Mouse (Mus musculus): ENCODE results near the gene Mapkap1.

The Mapkap1 gene

DNA sequence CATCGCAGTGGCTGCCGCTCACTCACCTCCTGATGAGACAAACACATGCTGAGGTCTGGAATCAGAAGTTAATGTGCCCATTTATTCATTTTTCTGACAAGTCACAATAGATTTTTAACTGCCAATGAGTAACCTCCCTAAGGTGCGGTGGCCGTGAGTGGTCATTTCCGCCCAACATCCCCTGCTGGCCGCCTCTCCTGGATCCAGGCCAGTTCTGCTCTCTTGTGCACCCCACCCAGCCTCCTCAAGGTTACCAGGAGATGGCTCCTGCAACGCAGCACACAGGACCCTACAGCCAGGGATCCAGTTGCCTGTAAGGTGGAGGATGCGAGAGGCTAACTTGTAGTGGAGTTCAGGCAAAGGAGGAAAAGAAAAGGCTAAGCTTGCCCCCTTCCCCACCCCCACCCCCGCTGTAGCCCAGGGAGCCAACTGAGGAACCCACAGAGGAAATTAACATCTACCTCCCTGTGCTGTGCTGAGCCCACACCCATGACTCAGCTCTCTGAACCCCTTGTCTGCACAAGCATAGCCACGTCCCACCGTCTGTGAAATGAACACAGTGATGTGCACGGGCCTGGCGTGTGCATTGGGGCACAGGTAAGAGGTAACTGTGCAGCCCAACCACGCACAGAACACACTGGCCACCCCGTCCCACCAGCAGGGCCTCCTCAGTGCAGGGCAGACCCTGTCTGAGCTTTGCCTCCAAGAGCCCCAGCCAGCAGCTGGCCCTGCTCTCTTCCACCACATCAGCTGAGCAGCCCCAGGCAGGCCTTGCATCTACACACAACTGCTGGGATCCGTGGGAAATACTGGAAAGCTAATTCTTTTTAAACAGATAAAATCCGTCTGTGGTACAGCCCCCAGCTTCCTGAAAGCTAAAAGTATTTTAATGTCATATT, 221.0 kb downstream of the Mapkap1 start:
- in situ Hi-C loops (cut with MboI; ENCODE audit: unreplicated experiment in 2 of 2): no loop called here

DNA sequence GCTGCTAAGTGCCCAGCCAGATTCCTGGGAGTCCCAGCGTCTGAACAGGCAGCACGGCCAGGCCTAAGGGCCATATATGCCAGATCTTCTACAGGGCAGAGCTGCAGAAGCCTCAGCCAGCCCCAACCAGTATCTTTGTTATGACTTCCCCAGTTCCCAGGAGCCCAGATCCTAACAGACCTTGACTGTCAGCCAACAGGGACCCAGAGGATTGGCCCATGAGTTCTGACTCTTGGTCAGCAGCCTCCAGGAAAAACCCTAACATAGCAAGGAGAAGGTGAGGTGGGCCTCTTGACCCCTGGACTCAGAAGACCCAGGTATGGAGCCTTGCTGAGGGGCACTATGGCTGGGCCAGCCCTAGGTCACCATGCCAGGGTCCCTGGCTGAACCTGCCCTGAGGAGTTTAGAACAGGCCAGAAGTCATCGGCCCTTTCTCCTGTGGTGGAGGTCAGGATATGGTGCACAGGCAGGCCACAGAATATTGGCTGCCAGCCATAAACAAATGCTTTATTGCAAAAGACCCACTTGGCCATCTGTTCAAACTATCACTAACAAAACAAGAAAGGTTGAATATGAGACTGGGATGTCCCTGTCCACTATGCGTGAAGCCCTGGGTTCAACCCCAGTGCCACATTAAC, 222.5 kb downstream of the Mapkap1 start:
- in situ Hi-C loops (cut with MboI; ENCODE audit: unreplicated experiment in 2 of 2): no loop called here

DNA sequence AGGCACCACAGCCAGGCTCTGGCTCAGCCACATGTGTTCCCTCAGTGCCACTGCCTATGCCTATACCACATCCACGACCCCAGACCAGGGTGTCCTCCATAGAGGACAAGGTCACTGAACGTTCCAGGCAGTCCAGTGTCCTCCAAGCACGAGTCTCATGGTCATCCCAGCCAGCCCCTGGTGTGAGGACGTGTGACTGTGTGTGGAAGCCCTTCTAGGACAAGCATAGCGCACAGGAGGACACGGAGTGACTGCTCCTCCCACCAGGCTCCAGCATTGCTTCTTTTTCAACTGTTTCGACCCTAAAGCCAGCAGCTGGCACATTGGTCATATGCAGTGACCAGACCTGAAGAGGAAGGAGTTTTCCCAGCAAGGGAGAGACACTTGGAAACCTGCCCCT, 223.2 kb downstream of the Mapkap1 start:
- in situ Hi-C loops (cut with MboI; ENCODE audit: unreplicated experiment in 2 of 2): no loop called here

DNA sequence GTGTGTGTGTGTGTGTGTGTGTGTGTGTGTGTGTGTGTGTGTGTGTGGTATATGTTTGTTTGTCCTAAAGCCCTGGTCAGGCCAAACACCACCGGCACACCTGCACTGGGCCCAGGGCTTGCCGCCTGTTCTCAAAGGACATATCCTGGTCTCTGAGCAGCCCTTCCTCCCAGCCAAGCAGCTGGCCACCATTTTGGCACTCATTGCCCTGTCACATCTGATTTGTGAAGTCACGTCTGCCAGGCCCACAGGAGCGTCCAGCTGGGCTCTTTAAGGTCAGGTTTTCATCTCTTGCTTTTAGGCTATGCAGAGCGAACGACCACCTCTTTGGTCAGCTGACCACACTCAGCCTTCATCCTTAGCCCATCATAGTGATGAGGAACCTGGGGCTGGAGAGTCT, 223.9 kb downstream of the Mapkap1 start:
- in situ Hi-C loops (cut with MboI; ENCODE audit: unreplicated experiment in 2 of 2): no loop called here

DNA sequence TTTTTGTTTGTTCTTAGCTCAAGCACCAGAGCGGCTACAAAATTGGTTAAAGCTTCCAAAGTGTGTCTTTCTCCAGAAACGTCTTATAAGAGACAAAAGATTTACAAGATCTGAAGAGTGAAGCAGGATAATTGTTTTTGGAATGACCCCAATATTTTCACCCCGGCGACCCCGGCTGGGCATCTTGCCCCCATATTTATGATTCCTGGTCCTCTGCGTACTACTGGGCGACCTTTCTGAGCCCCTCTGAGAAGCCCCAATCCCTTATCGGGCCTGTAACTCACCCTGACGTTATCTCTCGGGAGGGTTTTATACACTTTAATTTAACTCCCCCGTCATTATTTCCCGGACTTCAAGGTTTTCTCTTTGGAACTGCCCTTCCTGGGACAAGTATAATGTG, 225.5 kb downstream of the Mapkap1 start:
- in situ Hi-C loops (cut with MboI; ENCODE audit: unreplicated experiment in 2 of 2): no loop called here

DNA sequence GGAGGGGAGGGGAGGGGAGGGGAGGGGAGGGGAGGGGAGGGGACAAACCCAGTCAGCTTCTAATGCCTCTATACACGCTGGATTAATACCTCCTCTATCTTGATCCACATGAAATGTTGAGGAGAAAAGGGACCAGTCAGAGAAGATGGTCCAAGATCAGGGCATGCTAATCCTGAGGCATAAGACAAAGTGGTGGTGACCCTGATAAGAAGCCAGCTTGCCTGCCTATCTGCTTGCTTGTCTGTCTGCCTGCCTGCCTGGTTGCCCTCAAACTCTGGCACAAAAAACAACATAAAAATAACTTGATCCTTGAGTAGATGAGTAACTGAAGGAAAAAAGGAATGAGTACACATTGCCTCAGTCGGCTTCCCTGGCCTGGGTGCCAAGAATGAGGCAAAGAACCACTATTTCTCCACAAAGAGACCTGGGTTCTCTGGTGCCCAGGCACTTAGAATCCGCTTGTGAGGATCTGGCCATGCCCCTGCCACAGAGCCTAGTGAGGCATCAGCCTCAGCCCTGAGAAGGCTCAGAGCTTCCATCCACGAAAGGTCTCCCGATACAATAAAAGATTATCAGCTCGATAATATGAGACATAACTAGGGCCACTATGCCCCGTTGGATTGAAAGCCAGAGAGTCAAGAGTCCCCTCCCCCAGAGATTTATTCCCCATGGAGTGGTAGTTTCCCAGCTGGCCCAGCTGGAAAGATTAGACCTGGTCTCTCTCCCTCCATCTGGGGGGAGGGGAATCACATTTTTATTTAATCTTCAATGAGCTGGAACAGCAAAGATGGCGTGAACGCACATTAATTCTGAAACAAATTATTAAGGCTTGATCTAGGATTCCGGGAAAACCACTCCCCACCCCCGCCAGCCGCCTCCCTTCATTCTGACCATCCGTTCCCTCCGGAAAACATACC, 228.9 kb downstream of the Mapkap1 start:
- in situ Hi-C loops (cut with MboI; ENCODE audit: unreplicated experiment in 2 of 2): no loop called here

DNA sequence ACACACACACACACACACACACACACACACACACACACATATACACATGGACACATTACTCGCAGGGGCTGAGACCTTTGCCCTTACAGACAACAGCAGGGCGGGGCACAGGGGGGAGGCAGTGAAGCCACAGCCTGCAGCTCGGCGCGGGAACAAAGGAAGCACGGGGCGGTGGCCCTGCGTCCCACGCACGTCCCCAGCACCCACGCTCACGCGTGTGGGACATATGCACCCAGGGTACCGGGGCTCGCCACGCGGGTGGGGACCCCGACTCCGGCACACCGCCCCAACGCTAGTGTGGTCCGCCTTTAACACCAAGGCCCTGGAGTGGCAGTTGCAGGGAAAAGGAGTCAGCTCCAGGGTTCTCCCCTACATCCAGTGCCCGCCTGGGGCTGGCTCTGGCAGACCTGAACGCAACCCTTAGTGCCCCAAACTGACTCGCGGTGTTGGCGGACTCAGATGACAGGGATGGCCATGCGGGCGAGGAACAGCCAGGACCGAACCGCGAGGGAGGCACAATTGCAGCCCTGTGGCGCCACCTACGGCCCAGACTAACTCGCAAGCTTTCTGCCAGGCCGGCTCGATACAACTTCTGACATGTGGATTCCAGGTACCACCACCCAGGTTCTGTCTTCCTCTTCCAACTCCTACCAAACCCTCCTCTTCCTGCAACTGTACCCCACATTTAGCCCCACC, 232.5 kb downstream of the Mapkap1 start:
- in situ Hi-C loops (cut with MboI; ENCODE audit: unreplicated experiment in 2 of 2): no loop called here

DNA sequence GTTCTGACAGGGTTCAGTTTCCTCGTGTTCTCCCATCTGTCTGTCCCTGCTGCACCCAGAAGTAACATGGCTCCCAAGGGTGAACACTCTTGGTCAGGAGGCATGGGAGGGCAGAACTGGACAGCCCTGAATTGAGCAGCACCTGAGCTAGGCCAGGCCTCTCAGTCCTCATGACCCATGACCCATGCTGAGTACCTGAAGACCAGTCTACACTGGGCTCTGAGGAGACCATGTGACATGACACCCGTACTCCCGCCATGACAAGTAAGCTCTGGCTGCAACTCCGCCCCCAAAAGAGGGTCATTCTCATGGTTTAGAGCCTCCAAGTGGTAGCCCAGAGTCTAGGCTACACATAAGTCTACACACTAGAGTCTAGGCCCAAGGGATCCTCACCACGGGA, 233.2 kb downstream of the Mapkap1 start:
- in situ Hi-C loops (cut with MboI; ENCODE audit: unreplicated experiment in 2 of 2): loop anchor here (5.0 kb wide), 4 partner anchors 612 to 897 kb away; no protein-coding TSS in a partner anchor

DNA sequence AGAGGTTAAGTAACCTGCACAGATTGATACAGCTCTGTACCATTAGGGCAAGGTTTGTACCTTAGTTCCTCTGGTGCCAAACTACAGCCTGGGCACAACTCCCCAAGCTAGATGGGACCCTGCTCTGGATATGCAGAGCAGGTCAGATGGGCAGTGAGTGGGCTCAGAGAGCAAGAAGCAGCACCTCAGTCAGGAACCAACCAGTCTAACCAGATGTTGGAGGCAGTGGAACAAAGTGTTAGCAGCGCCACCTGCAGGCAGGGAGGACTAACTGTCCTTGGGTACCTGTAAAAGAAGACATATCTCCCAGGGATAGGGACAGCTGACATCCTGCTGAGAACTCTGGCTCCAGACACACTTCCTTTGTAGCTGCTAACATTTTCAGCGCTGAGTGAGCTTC, 235.8 kb downstream of the Mapkap1 start:
- in situ Hi-C loops (cut with MboI; ENCODE audit: unreplicated experiment in 2 of 2): loop anchor here (5.0 kb wide), 4 partner anchors 615 to 900 kb away; no protein-coding TSS in a partner anchor

DNA sequence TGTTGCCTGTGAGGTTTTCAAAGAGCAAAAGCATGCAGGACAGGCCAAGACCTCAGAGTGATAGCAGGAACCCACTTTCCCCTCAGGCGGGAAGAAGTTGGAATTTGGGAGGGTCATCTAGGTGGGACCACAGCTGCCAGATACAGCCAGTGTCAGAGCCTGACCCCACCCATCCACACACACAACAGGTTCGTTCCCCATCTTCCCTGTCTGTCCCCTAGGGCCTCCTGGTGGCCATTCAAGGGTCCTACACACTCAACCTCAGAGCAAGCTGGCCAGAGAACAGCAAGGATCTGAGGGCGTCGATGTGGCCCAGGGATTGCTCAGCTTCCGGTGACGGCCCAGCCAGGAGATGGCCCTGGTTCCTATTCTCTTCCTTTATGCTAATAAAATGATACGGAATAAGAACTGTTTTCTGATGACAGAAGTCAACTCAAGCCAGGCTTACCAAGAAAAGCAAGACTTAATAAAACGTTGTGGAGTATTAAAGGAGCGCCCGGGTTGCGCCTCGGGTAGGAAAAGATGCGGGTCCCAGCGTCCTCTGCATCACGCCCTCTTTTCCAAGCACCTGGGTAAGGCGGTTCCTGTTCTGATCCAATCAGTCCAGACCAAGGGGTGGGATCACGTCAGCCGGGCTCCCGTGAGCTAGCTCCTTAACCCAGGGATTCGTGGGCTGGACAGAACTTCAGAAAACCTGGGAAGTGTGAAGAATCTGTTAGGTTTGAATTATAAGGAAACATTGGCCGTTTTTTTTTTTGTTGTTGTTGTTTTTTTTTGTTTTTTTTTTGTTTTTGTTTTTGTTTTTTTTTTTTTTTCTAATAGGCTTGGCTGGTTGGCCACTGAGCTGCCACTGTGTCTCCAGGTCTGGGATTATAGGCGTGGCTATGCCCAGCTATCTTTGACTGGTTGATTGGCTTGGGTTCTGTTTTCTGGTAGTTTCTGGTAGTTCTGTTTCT, 238.3 kb downstream of the Mapkap1 start:
- in situ Hi-C loops (cut with MboI; ENCODE audit: unreplicated experiment in 2 of 2): loop anchor here (5.0 kb wide), 4 partner anchors 618 to 903 kb away; no protein-coding TSS in a partner anchor

DNA sequence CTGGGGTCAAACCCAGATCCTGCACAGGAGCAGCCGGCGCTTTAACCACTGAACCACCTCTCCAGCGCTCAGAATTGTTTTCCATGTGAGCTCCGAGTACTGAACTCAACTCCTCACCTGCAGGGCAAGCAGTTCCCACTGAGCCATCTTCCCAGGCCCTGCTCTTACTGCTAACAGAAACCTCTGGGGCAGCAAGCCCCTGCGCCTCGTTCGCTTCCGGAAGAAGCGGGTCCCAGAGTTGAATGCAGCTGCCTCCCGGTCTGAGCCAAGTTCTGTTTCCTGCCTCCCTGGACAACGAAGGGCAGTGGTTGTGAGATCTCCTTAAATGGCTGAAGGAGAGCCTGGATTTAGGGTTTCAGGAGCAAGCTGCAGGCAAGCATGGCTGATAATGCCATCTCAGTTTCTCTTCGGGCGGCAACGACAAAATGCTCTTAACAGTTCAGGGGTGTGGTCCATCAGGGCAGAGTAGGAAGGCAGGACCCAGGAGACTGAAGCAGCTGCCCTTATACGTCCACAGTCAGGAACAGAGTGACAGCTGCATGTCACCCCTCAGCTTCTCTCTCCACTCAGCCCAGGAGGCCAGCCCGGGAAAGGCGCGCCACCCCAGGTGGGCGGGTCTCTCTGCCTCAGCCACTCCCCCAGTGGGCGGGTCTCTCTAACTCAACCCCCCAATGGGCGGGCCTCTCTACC, 239.4 kb downstream of the Mapkap1 start:
- in situ Hi-C loops (cut with MboI; ENCODE audit: unreplicated experiment in 2 of 2): no loop called here

DNA sequence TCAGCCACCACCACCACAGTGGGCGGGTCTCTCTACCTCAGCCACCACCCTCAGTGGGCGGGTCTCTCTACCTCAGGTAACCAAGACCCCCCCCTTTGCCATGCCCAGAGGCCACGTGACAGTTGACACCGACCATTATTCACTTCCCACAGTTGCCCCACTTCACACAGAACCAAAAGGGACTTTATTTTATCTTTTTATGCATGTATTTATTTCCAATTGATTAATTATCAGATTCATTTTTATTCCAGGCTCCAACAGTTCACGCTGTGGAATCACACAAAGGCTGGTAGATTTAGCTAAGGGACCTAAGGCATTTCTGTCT, 239.9 kb downstream of the Mapkap1 start:
- in situ Hi-C loops (cut with MboI; ENCODE audit: unreplicated experiment in 2 of 2): no loop called here

DNA sequence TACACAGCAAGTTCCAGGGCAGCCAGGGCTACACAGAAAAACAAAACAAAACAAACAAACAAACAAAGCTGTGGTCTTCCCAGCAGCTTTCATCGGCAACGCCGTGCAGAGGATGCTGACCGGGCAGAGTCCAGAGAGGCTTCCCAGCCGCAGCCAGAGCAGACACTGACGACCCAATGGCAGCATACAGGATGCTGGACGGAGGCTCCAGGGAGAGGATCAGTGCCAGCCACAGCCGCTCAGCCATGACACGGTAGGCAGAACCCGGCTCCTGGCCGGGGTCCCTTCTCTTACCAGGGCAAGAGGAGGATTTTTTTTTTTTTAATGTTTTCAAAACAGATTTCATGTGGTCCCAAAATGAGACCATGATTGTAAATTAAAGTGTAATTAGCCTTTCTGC, 240.8 kb downstream of the Mapkap1 start:
- in situ Hi-C loops (cut with MboI; ENCODE audit: unreplicated experiment in 2 of 2): no loop called here

DNA sequence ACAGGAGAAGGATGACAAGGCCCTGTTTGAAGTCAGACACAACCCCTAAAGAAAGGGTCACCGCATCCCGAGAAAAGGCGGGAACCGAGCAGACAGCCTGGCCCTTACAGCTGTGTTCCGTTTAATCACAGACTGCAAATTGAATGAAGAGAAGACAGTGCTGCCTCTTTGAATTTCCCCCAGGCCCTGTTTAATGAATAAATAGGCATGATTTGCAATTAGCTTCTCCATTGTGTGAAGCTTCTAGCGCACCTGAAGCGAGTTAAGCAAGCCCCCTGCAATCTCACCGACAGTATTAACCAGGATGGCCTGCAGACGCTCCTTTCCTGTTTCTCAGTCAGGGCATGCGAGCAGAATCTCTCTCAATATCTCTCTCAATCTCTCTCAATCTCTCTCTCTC, 261.2 kb downstream of the Mapkap1 start:
- in situ Hi-C loops (cut with MboI; ENCODE audit: unreplicated experiment in 2 of 2): no loop called here

DNA sequence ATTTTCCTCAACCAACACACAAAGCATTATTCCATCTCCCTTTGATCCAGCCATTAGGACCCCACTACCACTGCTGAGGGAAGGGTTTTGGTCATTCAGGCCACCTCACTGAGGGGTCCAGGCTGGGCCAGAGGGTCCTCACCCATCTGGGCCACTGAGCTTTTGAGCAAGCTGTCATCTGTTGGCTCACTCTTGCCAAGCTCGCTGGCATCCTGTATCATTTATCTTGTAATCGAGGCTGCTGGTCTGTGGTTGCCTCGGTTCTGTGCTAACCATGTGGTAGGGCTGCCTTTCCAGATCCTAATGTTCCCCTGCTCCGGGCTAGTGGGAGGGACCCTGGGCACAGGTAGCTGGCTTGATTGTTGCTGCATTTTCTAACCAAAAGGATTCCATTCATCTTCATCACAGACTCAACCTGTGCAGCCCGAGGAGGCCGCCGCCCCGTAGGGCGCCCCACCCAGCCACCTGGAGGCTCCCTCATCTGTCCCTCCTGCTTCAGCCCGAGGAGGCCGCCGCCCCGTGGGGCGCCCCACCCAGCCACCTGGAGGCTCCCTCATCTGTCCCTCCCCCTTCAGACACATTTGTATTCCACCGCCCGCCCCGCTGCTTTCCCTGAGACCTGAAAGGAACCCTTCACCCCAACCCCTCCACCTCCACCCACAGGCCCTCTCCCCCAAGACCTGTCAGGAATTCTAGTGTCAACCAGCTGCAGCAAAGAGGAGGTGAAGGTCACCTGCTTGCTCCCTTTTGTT, 262.0 kb downstream of the Mapkap1 start:
- in situ Hi-C loops (cut with MboI; ENCODE audit: unreplicated experiment in 2 of 2): no loop called here

DNA sequence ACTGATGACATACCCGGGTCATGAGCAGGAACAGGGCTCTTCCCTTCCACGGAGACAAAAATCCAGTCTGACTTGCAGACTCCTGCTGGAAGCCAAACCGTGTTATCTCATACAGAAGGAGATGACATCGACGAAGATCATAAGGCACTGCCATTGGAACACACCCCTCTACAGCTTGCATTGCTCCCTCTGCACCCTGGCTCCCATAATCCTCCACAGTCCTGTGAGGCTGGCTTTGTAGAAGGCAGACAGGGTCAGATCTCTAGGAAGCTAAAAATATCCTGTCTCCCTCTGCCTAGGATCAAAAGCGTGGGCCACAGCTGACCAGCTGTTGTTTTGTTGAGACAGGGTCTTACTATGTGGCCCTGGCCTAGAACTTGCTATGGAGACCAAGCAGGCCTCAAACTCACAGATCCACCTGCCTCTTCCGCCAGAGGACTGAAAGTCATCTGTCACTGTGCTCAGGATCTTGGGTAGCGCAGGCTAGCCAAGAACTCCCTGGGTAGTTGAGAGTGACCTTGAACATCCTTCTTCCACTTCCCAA, 262.7 kb downstream of the Mapkap1 start:
- in situ Hi-C loops (cut with MboI; ENCODE audit: unreplicated experiment in 2 of 2): no loop called here

DNA sequence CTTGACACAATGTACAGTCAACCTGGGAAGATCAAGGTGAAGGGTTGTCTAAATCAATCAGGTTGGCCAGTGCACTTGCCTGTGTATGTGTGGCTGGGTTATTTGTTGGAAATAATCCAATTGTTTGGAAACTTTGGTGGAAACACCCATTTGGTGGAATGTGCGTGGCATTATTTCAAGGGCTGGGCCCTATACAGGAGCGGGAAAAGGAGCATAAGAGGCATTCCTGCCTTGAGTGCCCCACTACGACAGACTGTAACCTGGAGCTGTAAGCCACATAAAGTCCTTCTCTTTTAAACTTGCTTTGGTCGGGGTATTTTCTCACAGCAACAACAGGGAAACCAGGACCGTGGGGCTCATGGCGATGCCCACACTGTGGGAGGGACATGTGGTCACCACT, 263.9 kb downstream of the Mapkap1 start:
- in situ Hi-C loops (cut with MboI; ENCODE audit: unreplicated experiment in 2 of 2): no loop called here

Data from v-Abl transformed pro-B cells (cell line).